Mouse (Mus musculus) lung, adult 2 months (tissue): ENCODE data around the gene Rnf10.

Source experiments
- CTCF ChIP-seq: fragments of 200-500 bp; IDR thresholded peaks from 2 replicates; pipeline ENCODE4 v1.5.1; 2011; ENCODE audit warnings: mild to moderate bottlenecking, low read length, control low read depth; ENCODE audit not compliant: insufficient read depth
- POLR2A ChIP-seq: fragments of 200-500 bp; IDR thresholded peaks from 2 replicates; pipeline ENCODE4 v1.6.1; 2011; ENCODE audit warnings: low read depth, mild to moderate bottlenecking, control low read depth, low read length, borderline replicate concordance; ENCODE audit errors: extremely low read depth

GRCm38 (mm10) chr5:115319004-115319940, 46.6 kb upstream of the Rnf10 start:
- 0 out of 2 replicates have a peak, but pooled peaks have one; percentile 34 for TF ChIP-seq POLR2A
- peak; percentile 41; the same call in 1 of the 2 replicates for TF ChIP-seq CTCF
